Mouse (Mus musculus): ENCODE data around the gene Parp6. TPM values are rescaled to one million over a fixed set of nuclear protein-coding genes. Genes with fewer than 3 reads are reported as not detected.

Parp6 gene
- polyA plus RNA-seq, 1 experiment: 62.9 TPM

GRCm38 (mm10) chr9:59588252-59588651 is 28.8 kb upstream of the Parp6 start:
- TF ChIP-seq CTCF (IDR thresholded peaks at IDR 0.05; ENCODE audit: borderline replicate concordance, control insufficient read depth, extremely low read depth, insufficient read depth, low read length, poor library complexity): no peak
- TF ChIP-seq POLR2A (IDR thresholded peaks at IDR 0.05; ENCODE audit: control insufficient read depth, extremely low read depth, insufficient read depth, low read length, poor library complexity): no peak
- Histone ChIP-seq H3K27me3 (ENCODE audit: control insufficient read depth, insufficient read depth, low read length) (no peaks in the 10 kb centered on the region), H3K27ac (ENCODE audit: control insufficient read depth, insufficient read depth, low read length) (no peak overlapping the region), H3K4me1 (replicated peaks; ENCODE audit: control insufficient read depth, insufficient read depth, low read length) (no peaks in the 10 kb centered on the region), H3K4me3 (ENCODE audit: control insufficient read depth, insufficient read depth, low read length) (no peak overlapping the region), H3K36me3 (ENCODE audit: control insufficient read depth, insufficient read depth, low read length) (no peaks in the 10 kb centered on the region)
- 78% methylated on average over 5 of the region's 5 CpGs for WGBS
- DNase-seq: no peak

GRCm38 (mm10) chr9:59588710-59589671 is 28.1 kb upstream of the Parp6 start:
- Histone ChIP-seq H3K27ac (ENCODE audit: control insufficient read depth, insufficient read depth, low read length) (no peak overlapping the region), H3K27me3 (ENCODE audit: control insufficient read depth, insufficient read depth, low read length) (no peaks in the 10 kb centered on the region), H3K36me3 (ENCODE audit: control insufficient read depth, insufficient read depth, low read length) (no peaks in the 10 kb centered on the region), H3K4me3 (ENCODE audit: control insufficient read depth, insufficient read depth, low read length) (no peak overlapping the region), H3K4me1 (replicated peaks; ENCODE audit: control insufficient read depth, insufficient read depth, low read length) (no peaks in the 10 kb centered on the region)
- DNase-seq: no peak
- TF ChIP-seq POLR2A (IDR thresholded peaks at IDR 0.05; ENCODE audit: control insufficient read depth, extremely low read depth, insufficient read depth, low read length, poor library complexity): no peak
- WGBS: 55% methylated on average over 12 of the region's 12 CpGs

GRCm38 (mm10) chr9:59589703-59590439 is 27.2 kb upstream of the Parp6 start:
- WGBS: 71% methylated on average over 10 of the region's 10 CpGs
- H3K4me3 ChIP-seq (ENCODE audit: control insufficient read depth, insufficient read depth, low read length): no peak overlapping the region
- no peak for TF ChIP-seq CTCF (IDR thresholded peaks at IDR 0.05; ENCODE audit: borderline replicate concordance, control insufficient read depth, extremely low read depth, insufficient read depth, low read length, poor library complexity)
- TF ChIP-seq POLR2A (IDR thresholded peaks at IDR 0.05; ENCODE audit: control insufficient read depth, extremely low read depth, insufficient read depth, low read length, poor library complexity): no peak
- H3K27ac ChIP-seq (ENCODE audit: control insufficient read depth, insufficient read depth, low read length): no peak overlapping the region
- no peaks in the 10 kb centered on the region for H3K36me3 ChIP-seq (ENCODE audit: control insufficient read depth, insufficient read depth, low read length)
- H3K4me1 ChIP-seq (replicated peaks; ENCODE audit: control insufficient read depth, insufficient read depth, low read length): no peaks in the 10 kb centered on the region
- DNase-seq: no peak
- H3K27me3 ChIP-seq (ENCODE audit: control insufficient read depth, insufficient read depth, low read length): no peaks in the 10 kb centered on the region

- TF ChIP-seq POLR2A (IDR thresholded peaks at IDR 0.05; ENCODE audit: control insufficient read depth, extremely low read depth, insufficient read depth, low read length, poor library complexity) (no peak), CTCF (IDR thresholded peaks at IDR 0.05; ENCODE audit: borderline replicate concordance, control insufficient read depth, extremely low read depth, insufficient read depth, low read length, poor library complexity) (no peak)
- 81% methylated on average over 8 of the region's 8 CpGs for WGBS
- Histone ChIP-seq H3K27ac (ENCODE audit: control insufficient read depth, insufficient read depth, low read length) (no peak overlapping the region), H3K4me3 (ENCODE audit: control insufficient read depth, insufficient read depth, low read length) (no peak overlapping the region), H3K27me3 (ENCODE audit: control insufficient read depth, insufficient read depth, low read length) (no peaks in the 10 kb centered on the region), H3K36me3 (ENCODE audit: control insufficient read depth, insufficient read depth, low read length) (no peaks in the 10 kb centered on the region), H3K4me1 (replicated peaks; ENCODE audit: control insufficient read depth, insufficient read depth, low read length) (no peaks in the 10 kb centered on the region)
- DNase-seq: no peak
Measured at GRCm38 (mm10) chr9:59601661-59602060, 15.4 kb upstream of the Parp6 start.

GRCm38 (mm10) chr9:59605967-59606366 is 11.1 kb upstream of the Parp6 start:
- no peaks in the 10 kb centered on the region for H3K27me3 ChIP-seq (ENCODE audit: control insufficient read depth, insufficient read depth, low read length)
- DNase-seq: no peak
- H3K4me1 ChIP-seq (replicated peaks; ENCODE audit: control insufficient read depth, insufficient read depth, low read length): no peaks in the 10 kb centered on the region
- TF ChIP-seq CTCF (IDR thresholded peaks at IDR 0.05; ENCODE audit: borderline replicate concordance, control insufficient read depth, extremely low read depth, insufficient read depth, low read length, poor library complexity) (no peak), POLR2A (IDR thresholded peaks at IDR 0.05; ENCODE audit: control insufficient read depth, extremely low read depth, insufficient read depth, low read length, poor library complexity) (no peak)
- 71% methylated on average over 6 of the region's 6 CpGs for WGBS
- H3K27ac ChIP-seq (ENCODE audit: control insufficient read depth, insufficient read depth, low read length): no peak overlapping the region
- no peak overlapping the region for H3K4me3 ChIP-seq (ENCODE audit: control insufficient read depth, insufficient read depth, low read length)
- H3K36me3 ChIP-seq (ENCODE audit: control insufficient read depth, insufficient read depth, low read length): no peaks in the 10 kb centered on the region

- 87% methylated on average over 2 of the region's 2 CpGs for WGBS
- no peaks in the 10 kb centered on the region for H3K36me3 ChIP-seq (ENCODE audit: control insufficient read depth, insufficient read depth, low read length)
- H3K27ac ChIP-seq (ENCODE audit: control insufficient read depth, insufficient read depth, low read length): no peak overlapping the region
- no peaks in the 10 kb centered on the region for H3K4me1 ChIP-seq (replicated peaks; ENCODE audit: control insufficient read depth, insufficient read depth, low read length)
- H3K27me3 ChIP-seq (ENCODE audit: control insufficient read depth, insufficient read depth, low read length): no peaks in the 10 kb centered on the region
- H3K4me3 ChIP-seq (ENCODE audit: control insufficient read depth, insufficient read depth, low read length): no peak overlapping the region
- TF ChIP-seq POLR2A (IDR thresholded peaks at IDR 0.05; ENCODE audit: control insufficient read depth, extremely low read depth, insufficient read depth, low read length, poor library complexity) (no peak), CTCF (IDR thresholded peaks at IDR 0.05; ENCODE audit: borderline replicate concordance, control insufficient read depth, extremely low read depth, insufficient read depth, low read length, poor library complexity) (no peak)
- DNase-seq: no peak
Measured at GRCm38 (mm10) chr9:59610950-59611349, 6.1 kb upstream of the Parp6 start.

Data from thymus, adult 2 months (tissue).